Mouse (Mus musculus) adrenal gland, postnatal 0 days (tissue): Measurements from ENCODE around the gene Txlng. TPM values are rescaled to one million over a fixed set of nuclear protein-coding genes. Genes with fewer than 3 reads are reported as not detected.

Experiments used
- microRNA-seq: library from miRNA; unstranded; fragments of <30 nt; microRNA quantifications from one replicate; pipeline ENCODE4, GENCODE M21; 2016; ENCODE audit warnings: borderline replicate concordance; ENCODE audit not compliant: insufficient number of aligned reads
- polyA plus RNA-seq: library from polyadenylated mRNA; unstranded; fragments of >200 nt; fragmentation: Nextera tagmentation; extraction: Ambion mirVana; gene quantifications from 2 replicates; pipeline ENCODE4 v1.2.1, GENCODE M21; 2015

Txlng gene
- polyA plus RNA-seq, result 9.6 and 12.8 TPM in 2 replicates

GRCm38 (mm10) chrX:162829203-162829708 is at the start of gene Txlng:
Txlng (minus strand) TSS chrX:162829454.

GRCm38 (mm10) chrX:162760115-162760942 is 68.9 kb downstream of the Txlng start, which contains the start of gene Rbbp7:
Rbbp7 (plus strand) TSS chrX:162760402.

Small RNAs within 50 kb of the gene (microRNA-seq; reads per million reads assigned to microRNA genes)
- not detected for gene Mir3473a

Other genes with a start within 250 kb of the Txlng start
- gene Reps2, start 185.8 kb downstream of the Txlng start, polyA plus RNA-seq, result 0.59 and 0.71 TPM in 2 replicates
- gene Rbbp7, start 69.1 kb downstream of the Txlng start, polyA plus RNA-seq, result 228 and 306 TPM in 2 replicates
- gene Syap1, start 59.0 kb upstream of the Txlng start, polyA plus RNA-seq, result 63.9 and 80.8 TPM in 2 replicates
- 88.2 and 147 TPM in 2 replicates for gene Ctps2, start 71.8 kb upstream of the Txlng start, polyA plus RNA-seq
- gene S100g, start 135.1 kb upstream of the Txlng start, polyA plus RNA-seq, result 22.0 and 56.5 TPM in 2 replicates